Mouse (Mus musculus) urinary bladder, postnatal 36 days (tissue): ENCODE results near the gene Man1a2.

Experiments used
- DNase-seq, 2 experiments: peaks; one replicate each; pipeline ENCODE4 v3.0.0; 2022; ENCODE audit warnings: low spot score in 2 of 2, mixed read lengths in 1 of 2

The Man1a2 gene

DNA sequence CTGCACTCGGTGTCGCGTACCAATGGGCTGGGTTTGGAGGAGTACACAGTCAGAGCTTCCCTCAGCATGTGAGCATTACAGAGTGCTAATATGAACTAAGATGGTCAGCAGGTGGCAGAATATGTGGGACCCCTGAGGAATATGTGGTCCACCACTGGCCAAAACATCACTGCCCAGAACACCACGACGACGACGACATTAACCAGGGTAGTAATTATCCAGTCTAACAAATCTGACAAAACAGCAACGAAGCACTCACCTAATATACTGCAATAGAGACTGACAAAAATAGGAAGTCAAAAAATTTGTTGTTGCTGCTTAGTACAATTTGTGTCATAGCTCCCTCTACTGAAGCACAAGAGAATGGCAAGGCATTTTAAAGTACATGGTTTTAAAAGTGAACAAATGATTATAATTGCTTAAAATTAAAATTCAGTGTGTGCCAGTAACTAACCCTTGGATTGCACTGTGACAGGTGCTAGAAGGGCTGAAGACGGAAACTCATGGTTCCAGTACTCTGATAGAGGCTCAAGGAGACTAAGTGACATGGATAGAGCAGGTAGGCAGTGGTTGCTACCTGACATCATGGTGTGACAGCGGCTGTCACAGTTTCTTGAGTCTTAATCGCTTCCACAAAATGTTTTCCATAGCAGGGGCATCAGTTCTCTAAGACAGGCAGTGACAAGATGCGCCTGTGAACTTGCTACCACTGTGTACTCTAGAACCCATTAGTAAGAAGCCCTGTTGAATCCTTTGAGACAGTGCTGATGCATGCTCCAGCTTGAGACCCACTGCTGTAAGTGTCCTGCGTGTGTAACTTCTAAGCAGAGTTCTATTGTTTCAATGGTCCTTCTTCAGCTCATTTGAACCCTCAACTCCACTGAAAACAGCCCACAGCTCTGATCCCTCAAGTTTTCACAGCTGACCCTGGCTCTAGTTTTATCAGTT, 116.6 kb downstream of the Man1a2 start:
- DNase-seq: no peak

DNA sequence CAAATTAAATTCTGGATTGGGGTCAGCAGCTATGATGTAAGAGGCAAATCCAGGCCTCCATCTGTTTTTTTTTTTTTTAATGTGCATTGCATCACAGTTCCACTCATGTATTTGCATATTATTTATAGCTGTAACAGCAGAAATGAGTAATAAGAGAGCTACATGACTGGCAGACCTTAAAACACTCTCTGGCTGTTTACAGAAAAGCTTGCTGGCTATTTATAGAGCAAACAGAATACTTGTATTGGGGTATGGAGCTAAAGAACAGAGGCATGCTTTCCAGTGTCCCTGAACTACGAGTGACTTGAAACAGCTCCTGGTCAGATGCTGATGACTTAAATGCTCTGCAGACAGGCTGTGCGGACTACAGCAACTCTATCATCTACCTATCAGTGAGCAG, 121.7 kb downstream of the Man1a2 start:
- DNase-seq: no peak

GRCm38 (mm10) chr3:100562455-100562854, 122.8 kb downstream of the Man1a2 start:
- DNase-seq: no peak

- no peak for DNase-seq
Observed at GRCm38 (mm10) chr3:100561561-100562175, 123.6 kb downstream of the Man1a2 start.

DNA sequence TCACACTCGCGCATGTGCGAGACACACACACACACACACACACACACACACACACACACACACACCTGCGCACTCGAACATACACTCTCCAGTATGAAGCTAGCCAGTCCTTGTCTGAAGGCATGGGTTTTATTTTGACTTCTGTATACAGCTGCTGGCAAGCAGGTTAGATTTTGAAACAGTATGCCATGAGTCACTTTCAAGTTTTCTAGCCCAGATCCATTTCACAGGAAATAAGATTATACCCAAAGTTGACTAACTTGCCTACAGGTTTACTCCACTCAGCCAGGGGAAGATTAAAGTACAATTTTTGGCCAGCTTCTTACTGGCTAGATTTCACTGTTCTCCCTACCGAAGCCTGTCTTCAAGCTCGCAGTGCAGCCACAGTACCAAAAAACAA, 125.9 kb downstream of the Man1a2 start:
- DNase-seq: no peak

DNA sequence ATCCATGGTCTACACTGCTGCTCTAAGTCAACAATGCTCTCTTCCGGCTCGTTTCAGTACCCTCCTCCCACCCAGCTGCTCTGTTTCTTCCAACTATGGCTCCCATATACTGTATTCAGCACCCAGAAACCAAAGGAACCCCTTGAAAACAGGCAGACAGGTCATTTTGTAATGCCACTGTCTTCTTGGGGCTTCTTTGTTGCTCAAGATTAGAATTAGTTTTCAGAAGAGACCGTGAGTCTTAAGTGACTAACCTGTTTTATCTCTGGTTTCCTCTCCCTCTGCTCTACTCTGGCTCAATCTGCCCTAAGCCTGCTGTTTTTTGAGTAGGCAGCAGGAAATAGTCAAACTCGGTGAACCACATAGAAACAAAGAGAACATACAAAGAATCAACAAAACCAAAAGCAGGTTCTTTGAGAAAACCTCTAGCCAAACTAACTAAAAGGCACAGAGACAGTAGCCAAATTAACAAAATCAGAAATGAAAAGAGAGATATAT, 127.0 kb downstream of the Man1a2 start:
- no peak for DNase-seq

GRCm38 (mm10) chr3:100554843-100555242, 130.5 kb downstream of the Man1a2 start:
- DNase-seq: no peak

DNA sequence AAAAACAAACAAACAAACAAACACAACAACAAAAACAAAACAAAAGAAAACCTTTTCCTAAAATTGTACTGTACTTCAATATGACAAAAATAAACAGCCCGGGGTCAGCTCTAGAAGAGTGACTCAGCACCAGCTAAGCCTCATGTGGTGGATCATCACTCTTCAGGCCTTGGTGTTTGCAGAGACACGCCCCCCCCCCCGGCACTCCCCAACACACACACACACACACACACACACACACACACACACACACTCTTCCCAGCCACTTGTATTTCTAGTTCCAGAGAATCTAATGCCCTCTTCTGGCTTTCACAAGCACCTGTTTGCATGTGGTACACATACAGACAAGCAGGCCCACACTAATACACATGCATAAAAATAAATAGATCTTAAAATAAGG, 133.1 kb downstream of the Man1a2 start:
- no peak for DNase-seq

DNA sequence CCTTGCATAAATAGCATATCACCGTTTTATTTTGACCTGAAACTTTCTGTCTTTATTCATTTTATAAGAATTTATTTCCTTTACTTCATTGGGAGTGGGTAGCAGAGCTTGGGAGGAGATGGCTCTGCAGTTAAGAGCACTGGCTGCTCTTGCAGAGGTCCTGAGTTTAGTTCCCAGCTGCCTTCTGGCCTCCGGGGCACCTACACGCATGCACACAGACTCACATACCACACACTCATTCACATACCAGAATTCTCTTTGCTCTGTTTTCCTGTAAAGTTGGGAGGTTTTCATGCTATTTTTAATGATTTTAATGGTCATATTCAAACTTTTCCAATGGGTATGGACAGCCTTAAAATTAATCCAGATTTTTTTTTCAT, 137.4 kb downstream of the Man1a2 start:
- no peak for DNase-seq

GRCm38 (mm10) chr3:100547162-100547912, 138.0 kb downstream of the Man1a2 start:
- no peak for DNase-seq

- DNase-seq: no peak
Observed at GRCm38 (mm10) chr3:100536686-100537085, 148.6 kb downstream of the Man1a2 start.

DNA sequence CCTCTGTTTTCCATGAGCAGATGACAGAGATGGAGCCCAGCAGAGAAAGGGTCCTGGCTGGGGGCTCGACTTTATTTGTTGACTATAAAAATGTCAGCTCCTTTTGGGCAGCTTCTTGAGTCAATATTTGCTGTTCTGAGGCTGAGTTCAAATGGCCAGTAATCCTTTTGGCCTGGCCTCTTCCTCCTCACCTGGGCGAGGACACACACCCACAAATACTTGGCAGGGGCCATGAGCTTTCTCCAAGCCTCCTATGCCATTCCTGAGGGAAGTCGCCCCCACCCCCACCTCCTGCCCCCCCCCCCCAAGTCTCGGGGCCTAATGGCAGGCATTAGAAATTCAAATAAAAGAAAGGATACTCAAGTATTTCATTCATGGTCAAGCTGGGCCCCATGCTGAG, 149.4 kb downstream of the Man1a2 start:
- DNase-seq: no peak

GRCm38 (mm10) chr3:100535298-100535697, 150.0 kb downstream of the Man1a2 start:
- no peak for DNase-seq

DNA sequence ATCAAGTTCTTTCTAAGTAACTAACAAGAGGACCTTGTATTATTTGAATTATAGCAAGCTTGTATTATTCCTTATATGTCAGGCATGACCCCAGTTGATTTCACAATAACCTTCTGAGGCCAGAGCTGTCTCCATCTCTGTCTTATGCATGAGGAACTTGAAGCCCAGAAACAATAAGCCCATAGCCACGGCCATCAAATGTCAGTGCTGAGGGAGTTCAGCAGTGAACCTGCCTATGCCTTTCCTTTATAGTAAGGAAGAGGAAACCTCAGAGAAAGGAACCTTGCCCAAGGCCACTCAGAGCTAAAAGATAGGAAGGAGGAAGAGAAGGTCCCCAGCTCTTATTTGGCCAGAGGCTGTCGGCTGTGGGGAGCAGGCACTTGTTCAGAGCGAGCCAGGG, 150.9 kb downstream of the Man1a2 start:
- DNase-seq: no peak

DNA sequence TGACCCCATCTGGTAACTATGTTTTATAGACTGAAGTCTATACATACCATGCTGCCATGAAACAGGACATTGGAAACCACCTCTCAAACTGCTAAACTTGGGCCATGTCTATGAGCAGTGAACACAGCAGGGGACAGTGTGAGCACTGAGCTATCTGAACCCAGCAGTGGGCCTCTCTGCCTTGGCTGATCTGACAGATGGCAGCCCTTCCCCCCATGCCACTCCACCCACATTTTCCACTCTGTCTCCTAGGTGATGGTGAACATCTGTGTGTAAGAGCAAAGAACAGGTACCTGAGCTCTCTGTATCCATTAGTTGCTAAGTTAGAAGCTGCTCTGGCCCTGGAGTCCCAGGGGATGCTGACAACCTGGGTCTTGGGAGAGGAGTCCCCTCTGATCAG, 151.9 kb downstream of the Man1a2 start:
- DNase-seq: no peak

- DNase-seq: no peak
Observed at GRCm38 (mm10) chr3:100530919-100531318, 154.4 kb downstream of the Man1a2 start.

DNA sequence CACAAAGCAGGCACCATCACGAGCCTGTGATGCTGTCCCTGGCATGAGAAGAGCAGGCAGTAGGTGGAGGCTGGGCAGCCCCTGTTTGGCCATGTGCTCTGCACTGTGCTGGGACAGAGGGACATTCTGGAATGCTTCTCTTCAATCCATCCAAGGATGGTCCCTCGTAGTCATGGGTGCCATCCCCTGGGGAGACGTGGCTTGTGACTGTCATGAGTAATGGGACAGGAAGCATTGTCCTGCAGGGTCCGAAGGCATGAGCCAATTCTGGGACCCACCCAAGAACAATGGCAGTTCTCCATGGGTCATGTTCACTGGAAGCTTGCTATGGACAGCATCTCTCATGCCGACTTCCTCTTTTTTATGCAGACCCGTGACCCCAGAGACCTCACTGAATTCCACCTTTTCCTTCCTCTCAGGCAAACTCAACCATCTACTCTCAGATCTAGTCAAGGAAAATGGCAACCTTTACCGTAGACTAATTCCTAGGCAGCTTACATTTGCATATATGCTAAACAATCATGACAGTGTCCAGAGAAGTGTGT, 155.0 kb downstream of the Man1a2 start:
- DNase-seq: no peak

DNA sequence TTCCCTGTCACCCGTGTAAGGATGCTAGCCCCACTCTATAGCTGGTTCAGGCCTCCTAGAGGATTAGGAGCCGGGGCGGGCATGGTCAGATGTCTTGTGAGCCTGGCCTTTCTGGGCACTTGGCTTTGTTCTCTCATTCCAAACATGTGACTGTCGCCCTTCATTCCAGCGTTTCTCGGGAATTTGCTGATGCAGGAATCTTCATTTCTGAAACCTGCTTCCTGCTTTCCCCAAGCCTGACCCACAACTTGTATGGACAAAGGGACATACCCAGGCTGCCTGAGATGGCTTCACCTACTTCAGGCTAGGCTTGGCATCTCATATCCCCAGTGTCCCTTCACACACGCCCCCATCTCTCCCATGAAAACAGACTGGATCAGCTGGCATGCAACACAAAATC, 162.6 kb downstream of the Man1a2 start:
- DNase-seq: no peak

DNA sequence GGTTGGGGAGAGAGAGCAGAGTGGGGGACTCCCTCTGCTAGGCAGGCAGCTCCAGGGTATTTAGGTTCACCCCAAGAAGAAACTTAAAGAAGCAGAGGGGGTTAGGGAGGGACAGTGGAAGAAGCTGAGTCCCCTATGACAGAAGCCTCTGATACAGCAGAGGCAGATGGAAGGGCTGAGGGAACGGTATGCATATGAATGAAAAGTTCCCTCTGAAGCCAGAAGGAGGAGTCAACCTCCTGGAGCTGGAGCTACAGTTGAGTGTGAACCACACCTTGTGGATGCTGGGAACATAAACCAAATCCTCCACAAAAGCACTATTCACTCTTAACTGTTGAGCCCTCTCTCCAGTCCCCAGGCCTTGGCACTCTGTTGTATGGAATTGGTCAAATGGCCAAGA, 163.7 kb downstream of the Man1a2 start:
- DNase-seq: no peak

DNA sequence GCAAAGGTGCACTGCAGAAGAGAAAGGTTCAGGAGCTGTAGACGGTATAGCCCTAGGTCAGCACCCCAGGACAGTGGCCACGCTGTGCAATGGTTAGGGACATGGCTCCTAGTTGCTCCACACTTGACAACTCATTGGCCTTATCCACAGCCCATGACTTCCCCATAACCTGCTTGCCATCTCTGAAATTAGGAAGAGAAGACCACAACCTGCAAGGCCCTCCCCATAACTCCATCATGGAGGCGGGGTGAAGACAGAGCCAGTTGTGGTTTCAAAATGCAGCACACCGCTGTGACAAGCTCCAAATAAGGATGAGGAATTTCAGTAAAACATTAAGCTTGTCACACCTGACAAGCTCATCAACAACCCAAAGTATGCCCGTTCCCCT, 169.6 kb downstream of the Man1a2 start:
- DNase-seq: no peak

DNA sequence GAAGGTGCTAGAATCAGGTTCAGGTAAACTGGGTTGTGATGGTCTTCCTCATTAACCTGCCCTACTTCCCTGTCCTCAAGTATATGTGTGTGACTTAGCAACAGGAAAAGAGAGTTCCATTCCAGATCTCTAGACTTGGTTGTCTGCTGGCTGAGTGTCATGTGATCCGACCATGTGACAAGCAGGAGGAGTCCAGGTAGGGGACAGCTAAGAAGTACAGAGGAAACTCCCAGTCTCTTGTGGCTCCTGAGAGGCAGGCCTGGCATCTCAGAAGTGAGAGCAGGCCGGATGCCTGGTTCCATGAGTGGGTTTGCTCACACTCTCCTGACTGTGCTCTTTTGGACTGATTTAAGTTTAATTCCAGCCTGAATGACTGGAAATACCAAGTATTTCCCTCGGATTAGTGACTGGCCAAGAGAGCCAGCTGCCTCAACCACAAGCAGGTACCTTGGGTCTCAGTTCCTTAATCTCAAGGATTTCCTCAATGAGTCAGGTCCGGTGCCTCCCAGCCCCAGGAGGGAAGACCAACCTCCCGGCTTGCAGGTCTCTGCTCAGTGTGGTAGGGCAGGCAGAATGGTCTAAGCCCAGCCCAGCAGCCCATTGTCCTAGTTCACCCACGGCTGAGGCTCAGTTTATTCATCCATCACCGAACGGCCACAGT, 170.1 kb downstream of the Man1a2 start:
- DNase-seq: no peak
